Mouse (Mus musculus) MEL (cell line): ENCODE data around the gene Tbxas1.

Experiments used
- BHLHE40 ChIP-seq: IDR thresholded peaks from 2 replicates; pipeline ENCODE4 v1.6.1; 2012; ENCODE audit warnings: low read depth, mild to moderate bottlenecking, inconsistent platforms, low read length, improper control_type of control experiment, borderline replicate concordance
- CTCF ChIP-seq, 3 experiments: IDR thresholded peaks in 2 of 3; conservative IDR thresholded peaks in 1 of 3; 2 replicates each; pipeline ENCODE4 v1.5.1; 2011 to 2012; ENCODE audit warnings: low read length in 3 of 3, low read depth in 2 of 3, mild to moderate bottlenecking in 2 of 3, improper control_type of control experiment in 1 of 3, inconsistent platforms in 1 of 3, mixed read lengths in 1 of 3, moderate library complexity in 1 of 3; ENCODE audit not compliant: control insufficient read depth in 1 of 3, insufficient read depth in 1 of 3, poor library complexity in 1 of 3, severe bottlenecking in 1 of 3
- EP300 ChIP-seq, 2 experiments: IDR thresholded peaks; 2 replicates each; pipeline ENCODE4 v1.6.1; 2011; ENCODE audit warnings: improper control_type of control experiment in 2 of 2, low read length in 2 of 2, low read depth in 1 of 2, mild to moderate bottlenecking in 1 of 2
- GATA1 ChIP-seq: IDR thresholded peaks from 2 replicates; pipeline ENCODE4 v1.6.1; 2011; ENCODE audit warnings: low read depth, low read length, improper control_type of control experiment
- POLR2A ChIP-seq, 2 experiments: IDR thresholded peaks; 2 replicates each; pipeline ENCODE4 v1.6.1; 2011 to 2012; ENCODE audit warnings: low read length in 2 of 2, mild to moderate bottlenecking in 2 of 2, control low read depth in 1 of 2, improper control_type of control experiment in 1 of 2, low read depth in 1 of 2, moderate library complexity in 1 of 2; ENCODE audit not compliant: control insufficient read depth in 1 of 2, insufficient read depth in 1 of 2, poor library complexity in 1 of 2

- TF ChIP-seq GATA1 (peak; percentile 61; the same call in 1 of the 2 replicates), BHLHE40 (no peak), CTCF (IDR thresholded peaks at IDR 0.05 in 2 of 3, conservative IDR thresholded peaks at IDR 0.05 in 1 of 3; ENCODE audit: control insufficient read depth in 1 of 3, insufficient read depth in 1 of 3, low read depth in 2 of 3, low read length in 3 of 3, poor library complexity in 1 of 3, severe bottlenecking in 1 of 3) (no peak), EP300 (IDR thresholded peaks at IDR 0.05; ENCODE audit: low read depth in 1 of 2, low read length in 2 of 2) (peak; percentile 46 to 54; a peak in 2 of 4 replicates), POLR2A (IDR thresholded peaks at IDR 0.05; ENCODE audit: control insufficient read depth in 1 of 2, insufficient read depth in 1 of 2, low read depth in 1 of 2, low read length in 2 of 2, poor library complexity in 1 of 2) (no peak)
These were observed 48.3 kb upstream of the Tbxas1 start for GRCm38 (mm10) chr6:38826857-38827256.
